Mouse (Mus musculus) c-Kit-positive CD71-positive TER-119-negative erythroid progenitor cells, embryonic 14.5 days (primary cell): ENCODE measurements around the gene Ntrk3.

Source experiments
- DNase-seq: peaks from one replicate; pipeline ENCODE4 v3.0.0-alpha.2; 2013; ENCODE audit warnings: low read depth

Gene Ntrk3

GRCm38 (mm10) chr7:78720989-78721816 is 16.6 kb downstream of the Ntrk3 start:
- no peak for DNase-seq

- no peak for DNase-seq
These were observed 17.9 kb downstream of the Ntrk3 start for GRCm38 (mm10) chr7:78719795-78720460.

- no peak for DNase-seq
These were observed 18.7 kb downstream of the Ntrk3 start for GRCm38 (mm10) chr7:78719117-78719516.

GRCm38 (mm10) chr7:78718191-78718609 is 19.6 kb downstream of the Ntrk3 start:
- no peak for DNase-seq

GRCm38 (mm10) chr7:78707708-78708107 is 30.1 kb downstream of the Ntrk3 start:
- no peak for DNase-seq

- no peak for DNase-seq
These were observed 30.7 kb downstream of the Ntrk3 start for GRCm38 (mm10) chr7:78707122-78707521.

- no peak for DNase-seq
These were observed 35.1 kb downstream of the Ntrk3 start for GRCm38 (mm10) chr7:78702676-78703075.

- DNase-seq, result no peak
These were observed 42.6 kb downstream of the Ntrk3 start for GRCm38 (mm10) chr7:78695200-78695599.

GRCm38 (mm10) chr7:78693148-78693547 is 44.7 kb downstream of the Ntrk3 start:
- DNase-seq, result no peak

GRCm38 (mm10) chr7:78690956-78691355 is 46.9 kb downstream of the Ntrk3 start:
- no peak for DNase-seq

GRCm38 (mm10) chr7:78684943-78685342 is 52.9 kb downstream of the Ntrk3 start:
- no peak for DNase-seq

- DNase-seq, result no peak
These were observed 56.9 kb downstream of the Ntrk3 start for GRCm38 (mm10) chr7:78680871-78681270.

- no peak for DNase-seq
These were observed 68.4 kb downstream of the Ntrk3 start for GRCm38 (mm10) chr7:78669407-78669806.

GRCm38 (mm10) chr7:78668916-78669315 is 68.9 kb downstream of the Ntrk3 start:
- DNase-seq, result no peak

GRCm38 (mm10) chr7:78668003-78668635 is 69.7 kb downstream of the Ntrk3 start:
- no peak for DNase-seq

GRCm38 (mm10) chr7:78660832-78661231 is 77.0 kb downstream of the Ntrk3 start:
- no peak for DNase-seq

- no peak for DNase-seq
These were observed 78.0 kb downstream of the Ntrk3 start for GRCm38 (mm10) chr7:78659846-78660245.

GRCm38 (mm10) chr7:78658026-78658425 is 79.8 kb downstream of the Ntrk3 start:
- DNase-seq, result no peak

GRCm38 (mm10) chr7:78656181-78656580 is 81.6 kb downstream of the Ntrk3 start:
- DNase-seq, result no peak

GRCm38 (mm10) chr7:78653686-78654085 is 84.1 kb downstream of the Ntrk3 start:
- DNase-seq, result no peak

GRCm38 (mm10) chr7:78652296-78652695 is 85.5 kb downstream of the Ntrk3 start:
- DNase-seq, result no peak

- DNase-seq, result no peak
These were observed 86.3 kb downstream of the Ntrk3 start for GRCm38 (mm10) chr7:78651540-78651939.

- no peak for DNase-seq
These were observed 94.1 kb downstream of the Ntrk3 start for GRCm38 (mm10) chr7:78643667-78644066.
